Mouse (Mus musculus) gastrocnemius, postnatal 10 days (tissue): ENCODE data around the gene Urb2. TPM values are rescaled to one million over a fixed set of nuclear protein-coding genes. Genes with fewer than 3 reads are reported as not detected.

Experiments used
- DNase-seq: peaks from one replicate; pipeline ENCODE4 v3.0.0; 2021; ENCODE audit warnings: mixed read lengths
- long read RNA-seq, 2 experiments: library from polyadenylated mRNA; stranded (forward); transcript quantifications; one replicate each; pipeline ENCODE4 v2.0.0; 2021
- total RNA-seq, 2 experiments: library from RNA; stranded (reverse); gene quantifications; 2 replicates each; pipeline ENCODE4 v1.2.3; 2021

Gene Urb2
- 1 to 10 TPM; 7.4 to 8.4 TPM for total RNA-seq
- long read RNA-seq, experiment 1, partial matches to known transcripts, result 5 of 7 reads
- long read RNA-seq, experiment 1, other reads (novel, unspliced or antisense), result 2 of 7 reads
- long read RNA-seq, experiment 2, partial matches to known transcripts, result 4 of 6 reads
- long read RNA-seq, experiment 2, other reads (novel, unspliced or antisense), result 2 of 6 reads

GRCm38 (mm10) chr8:124021237-124022227 lies at the start of gene Urb2, which contains the start of gene Taf5l:
Gene Urb2, plus strand, starts transcription at chr8:124021508.
Gene Taf5l, minus strand, starts transcription at chr8:124021397.
- DNase-seq, result peak; percentile 93

- no peak for DNase-seq
Measured at GRCm38 (mm10) chr8:123973495-123973894, 47.8 kb upstream of the Urb2 start.

- no peak for DNase-seq
Measured at GRCm38 (mm10) chr8:123977499-123977898, 43.8 kb upstream of the Urb2 start.

GRCm38 (mm10) chr8:123978166-123978838 lies 43.0 kb upstream of the Urb2 start:
- DNase-seq, result peak; percentile 37

- no peak for DNase-seq
Measured at GRCm38 (mm10) chr8:123978926-123979325, 42.4 kb upstream of the Urb2 start.

GRCm38 (mm10) chr8:123980239-123980638 lies 41.1 kb upstream of the Urb2 start:
- DNase-seq, result no peak

- no peak for DNase-seq
Measured at GRCm38 (mm10) chr8:123981674-123982073, 39.6 kb upstream of the Urb2 start.

GRCm38 (mm10) chr8:123982291-123982793 lies 39.0 kb upstream of the Urb2 start:
- peak; percentile 47 for DNase-seq

GRCm38 (mm10) chr8:123982826-123983400 lies 38.4 kb upstream of the Urb2 start, which contains the start of gene Abcb10:
Gene Abcb10, minus strand, starts transcription at chr8:123983122.
- DNase-seq, result peak; percentile 90

GRCm38 (mm10) chr8:123988605-123989038 lies 32.7 kb upstream of the Urb2 start:
- DNase-seq, result no peak

GRCm38 (mm10) chr8:123989128-123989527 lies 32.2 kb upstream of the Urb2 start:
- no peak for DNase-seq

- DNase-seq, result no peak
Measured at GRCm38 (mm10) chr8:123990277-123991049, 30.8 kb upstream of the Urb2 start.

GRCm38 (mm10) chr8:123992587-123992986 lies 28.7 kb upstream of the Urb2 start:
- DNase-seq, result no peak

GRCm38 (mm10) chr8:123993597-123993996 lies 27.7 kb upstream of the Urb2 start:
- DNase-seq, result no peak

- DNase-seq, result no peak
Measured at GRCm38 (mm10) chr8:123993997-123994396, 27.3 kb upstream of the Urb2 start.

GRCm38 (mm10) chr8:123999568-123999967 lies 21.7 kb upstream of the Urb2 start:
- peak; percentile 24 for DNase-seq

GRCm38 (mm10) chr8:124002546-124003108 lies 18.7 kb upstream of the Urb2 start:
- DNase-seq, result no peak

- no peak for DNase-seq
Measured at GRCm38 (mm10) chr8:124007829-124008228, 13.5 kb upstream of the Urb2 start.

- no peak for DNase-seq
Measured at GRCm38 (mm10) chr8:124011580-124011979, 9.7 kb upstream of the Urb2 start.

GRCm38 (mm10) chr8:124011989-124012586 lies 9.2 kb upstream of the Urb2 start:
- no peak for DNase-seq
